Mouse (Mus musculus) natural killer cell, adult 2 months (primary cell): ENCODE data around the gene Tspan10.

Experiments used
- DNase-seq, 2 experiments: peaks; one replicate each; pipeline ENCODE4 v3.0.0; 2022; ENCODE audit warnings: low spot score in 2 of 2

Tspan10 gene

GRCm38 (mm10) chr11:120492878-120493203 is 50.4 kb downstream of the Tspan10 start:
- no peak for DNase-seq

DNA sequence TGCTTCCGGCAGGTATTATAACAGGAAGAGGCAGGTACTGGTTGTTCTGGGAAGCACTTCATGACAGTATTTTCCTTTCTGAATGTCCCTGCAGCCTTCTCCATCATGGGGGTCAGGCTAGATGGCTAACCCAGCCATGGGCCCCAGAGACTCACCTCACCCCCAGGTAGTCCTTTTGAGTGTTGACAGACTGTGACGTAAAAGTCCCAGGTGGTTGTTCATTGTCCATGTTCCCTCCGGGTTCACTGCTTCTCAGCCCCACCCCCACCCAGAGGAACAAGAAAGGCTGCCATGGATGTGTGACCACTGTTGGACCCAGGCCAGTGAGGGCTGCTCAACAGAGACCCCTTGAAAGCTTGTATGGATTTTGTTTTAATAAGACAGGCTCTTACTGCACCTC is 50.9 kb downstream of the Tspan10 start:
- no peak for DNase-seq

GRCm38 (mm10) chr11:120493911-120494310 is 51.5 kb downstream of the Tspan10 start:
- DNase-seq = no peak
